ENCODE assay signal across 1 mouse cellular context in the genomic region with DNA sequence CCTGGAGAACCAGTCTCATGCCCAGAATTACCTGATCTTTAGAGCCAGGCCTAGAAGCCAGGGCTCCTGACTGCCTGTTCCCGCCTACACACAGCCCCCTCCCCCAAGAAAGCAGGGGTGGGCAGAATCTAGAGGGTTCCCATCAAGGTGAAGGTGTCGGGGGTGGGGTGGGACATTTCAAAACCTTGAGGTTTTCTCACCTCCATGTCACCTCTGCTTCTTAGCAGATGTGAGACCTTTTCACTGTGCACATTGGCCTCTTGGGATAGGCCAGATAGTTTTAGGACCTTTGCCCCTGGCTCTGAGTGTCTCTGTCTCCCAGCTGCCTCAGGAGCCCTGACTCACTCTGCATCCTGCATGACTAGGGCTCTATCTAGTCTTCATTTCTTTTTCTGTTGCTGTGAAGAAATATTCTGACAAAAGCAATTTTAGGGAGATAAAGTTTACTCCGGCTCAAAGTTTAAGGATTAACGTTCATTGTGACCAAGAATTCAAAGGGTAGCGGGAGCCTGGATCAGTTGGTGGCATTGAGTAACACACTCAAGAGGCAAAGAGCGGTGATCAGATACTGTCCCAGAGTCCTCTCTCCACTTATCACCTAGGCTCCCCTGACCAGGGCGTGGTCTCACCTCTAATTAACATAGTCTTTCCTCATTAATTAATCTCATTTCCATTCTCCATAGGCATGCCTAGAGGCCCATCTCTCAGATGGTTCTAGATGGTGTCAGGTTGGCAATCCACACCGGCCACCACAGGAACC.
TF ChIP-seq lines count a peak whose summit lies in the region.

No protein-coding gene starts in this region.

TF ChIP-seq in CH12.LX, 34 proteins besides CTCF, POLR2A, EP300 and RAD21 (continued from another document):
- TF ChIP-seq ZMIZ1 (IDR thresholded peaks at IDR 0.05; ENCODE audit: low read depth, low read length), result peak; percentile 27; the same call in 1 of the 2 replicates
- 0 out of 2 replicates have a peak, but pooled peaks have one; percentile 60 for TF ChIP-seq MAFK (IDR thresholded peaks at IDR 0.05; ENCODE audit: insufficient replicate concordance, low read length)
- no peak for TF ChIP-seq RCOR1 (conservative IDR thresholded peaks at IDR 0.05; ENCODE audit: low read depth, low read length)
- no peak for TF ChIP-seq GABPA (IDR thresholded peaks at IDR 0.05; ENCODE audit: insufficient replicate concordance, low read depth, low read length)
- TF ChIP-seq E2F4 (IDR thresholded peaks at IDR 0.05; ENCODE audit: insufficient replicate concordance, low read depth, low read length), result 0 out of 2 replicates have a peak, but pooled peaks have one; percentile 14
- no peak for TF ChIP-seq USF1 (IDR thresholded peaks at IDR 0.05; ENCODE audit: low read depth, low read length)
- no peak; the same call in 1 of the 2 replicates for TF ChIP-seq MEF2A (IDR thresholded peaks at IDR 0.05; ENCODE audit: borderline replicate concordance, low read depth, low read length)
- no peak for TF ChIP-seq MYC (IDR thresholded peaks at IDR 0.05; ENCODE audit: low read depth, low read length)
- no peak for TF ChIP-seq SMC3 (IDR thresholded peaks at IDR 0.05; ENCODE audit: low read depth, low read length)
- TF ChIP-seq IRF4 (IDR thresholded peaks at IDR 0.05; ENCODE audit: low read depth, low read length), result peak; percentile 16
- TF ChIP-seq TCF12 (IDR thresholded peaks at IDR 0.05; ENCODE audit: low read depth, low read length), result 0 out of 2 replicates have a peak, but pooled peaks have one; percentile 50
- peak; percentile 62 for TF ChIP-seq ETS1 (conservative IDR thresholded peaks at IDR 0.05; ENCODE audit: low read depth, low read length)
- 0 out of 2 replicates have a peak, but pooled peaks have one; percentile 31 for TF ChIP-seq KAT2A (IDR thresholded peaks at IDR 0.05; ENCODE audit: insufficient replicate concordance, low read length)
- TF ChIP-seq ELF1 (IDR thresholded peaks at IDR 0.05; ENCODE audit: low read depth, low read length), result no peak
- TF ChIP-seq ZNF384 (IDR thresholded peaks at IDR 0.05; ENCODE audit: low read depth, low read length), result no peak
- no peak; the same call in 1 of the 2 replicates for TF ChIP-seq MAX (IDR thresholded peaks at IDR 0.05; ENCODE audit: low read length)
- TF ChIP-seq NRF1 (IDR thresholded peaks at IDR 0.05; ENCODE audit: low read depth, low read length), result no peak; the same call in 1 of the 2 replicates
- no peak for TF ChIP-seq JUN (IDR thresholded peaks at IDR 0.05; ENCODE audit: insufficient read depth, low read depth, low read length)
- TF ChIP-seq UBTF (IDR thresholded peaks at IDR 0.05; ENCODE audit: low read depth, low read length), result no peak; the same call in 1 of the 2 replicates
